Mouse (Mus musculus): Measurements from ENCODE around the gene Map2k3.

Map2k3 gene

DNA sequence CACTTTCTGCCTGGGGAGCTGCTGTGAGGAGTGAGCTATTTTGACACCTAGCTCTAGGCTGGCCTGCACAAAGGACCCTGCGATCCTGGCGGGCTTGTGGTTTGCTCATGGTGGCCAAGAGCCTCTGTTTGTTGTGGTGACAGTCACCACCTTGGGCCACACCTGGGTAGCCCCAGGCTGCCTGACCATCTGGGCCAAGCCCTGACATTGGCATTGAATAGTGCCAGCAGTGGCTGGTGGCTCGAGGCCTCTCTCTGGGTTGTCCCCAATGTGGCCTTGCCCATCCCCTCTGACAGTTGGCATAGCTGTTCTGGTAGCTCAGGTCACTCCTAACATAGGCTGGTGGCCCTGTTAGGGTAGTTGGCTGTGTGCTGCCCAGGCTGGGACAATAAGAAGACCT is 7.7 kb downstream of the Map2k3 start:
- TF ChIP-seq GATA4 (IDR thresholded peaks at IDR 0.05; ENCODE audit: insufficient replicate concordance, low read length): no peak

DNA sequence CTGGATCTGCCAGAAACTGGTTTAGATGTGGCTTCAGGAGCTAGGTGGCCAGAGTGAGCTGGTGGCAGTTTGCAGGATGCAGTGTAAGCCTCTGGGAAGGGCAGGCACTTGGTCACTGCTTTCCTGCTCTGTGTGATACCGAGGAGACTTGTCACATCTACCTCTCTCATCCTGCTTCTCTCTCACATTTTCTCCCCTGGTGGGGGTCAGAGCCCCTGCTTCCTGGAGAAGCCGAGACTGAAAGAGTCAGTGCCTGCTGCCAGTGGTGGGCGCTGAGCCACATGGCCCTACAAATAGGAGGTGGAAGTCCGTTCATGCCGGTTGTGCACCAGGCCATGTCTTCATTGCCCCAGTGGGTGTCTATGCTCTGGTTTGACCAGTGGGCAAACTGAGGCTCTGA is 8.7 kb downstream of the Map2k3 start:
- no peak for TF ChIP-seq GATA4 (IDR thresholded peaks at IDR 0.05; ENCODE audit: insufficient replicate concordance, low read length)

DNA sequence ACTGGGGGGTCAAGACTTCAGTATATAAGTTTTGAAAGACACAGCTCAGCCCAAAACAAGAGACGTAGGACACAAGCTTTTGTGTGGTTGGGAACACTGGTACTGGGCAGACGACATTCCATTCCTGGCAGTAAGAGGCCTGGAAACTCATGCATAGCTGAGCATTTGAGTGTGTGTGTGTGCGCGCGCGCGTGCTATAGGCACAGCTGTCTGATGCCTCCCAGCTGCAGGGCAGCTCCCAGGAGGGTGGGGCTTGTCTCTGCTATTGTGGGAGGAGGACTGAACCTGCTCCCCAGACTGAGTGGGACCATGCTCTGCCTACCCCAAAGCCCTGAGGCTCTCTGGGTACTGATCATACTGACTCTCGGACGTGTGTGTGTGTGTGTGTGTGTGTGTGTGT is 9.5 kb downstream of the Map2k3 start:
- TF ChIP-seq GATA4 (IDR thresholded peaks at IDR 0.05; ENCODE audit: insufficient replicate concordance, low read length): no peak

DNA sequence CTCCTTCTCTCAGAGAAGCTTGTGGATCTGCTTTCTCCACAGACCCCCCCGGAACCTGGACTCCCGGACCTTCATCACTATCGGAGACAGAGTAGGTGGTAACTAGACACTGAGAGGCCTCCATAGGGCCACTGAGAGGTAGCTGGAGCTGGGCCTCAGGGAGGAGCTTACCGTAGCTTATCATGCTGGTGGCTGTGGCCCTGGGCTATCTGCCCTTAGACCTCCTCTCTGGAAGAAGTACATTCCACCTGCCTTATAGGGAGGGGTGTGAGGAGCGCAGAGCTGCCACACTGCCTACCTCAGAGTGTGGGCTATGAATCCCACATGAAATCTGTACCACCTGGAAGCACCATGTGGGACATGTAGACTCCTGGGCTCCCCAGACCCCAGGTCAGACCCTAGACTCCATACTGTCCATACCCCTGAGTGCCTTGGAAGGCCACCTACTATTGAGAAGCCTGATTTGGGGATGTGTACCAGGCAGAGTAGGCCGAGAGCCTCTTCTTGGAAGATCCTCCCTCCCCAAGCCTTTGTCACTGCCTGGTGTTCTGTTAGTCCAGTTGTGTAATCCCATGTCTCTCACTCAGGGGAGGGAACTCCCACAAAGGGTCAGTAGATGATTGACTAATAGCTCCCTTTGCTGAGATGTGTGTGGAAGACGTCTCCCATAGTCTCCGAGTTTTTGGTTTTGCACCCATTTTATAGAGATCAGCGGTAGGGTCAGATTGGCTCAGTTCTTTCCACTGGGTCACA is 10.6 kb downstream of the Map2k3 start:
- no peak for TF ChIP-seq GATA4 (IDR thresholded peaks at IDR 0.05; ENCODE audit: insufficient replicate concordance, low read length)

DNA sequence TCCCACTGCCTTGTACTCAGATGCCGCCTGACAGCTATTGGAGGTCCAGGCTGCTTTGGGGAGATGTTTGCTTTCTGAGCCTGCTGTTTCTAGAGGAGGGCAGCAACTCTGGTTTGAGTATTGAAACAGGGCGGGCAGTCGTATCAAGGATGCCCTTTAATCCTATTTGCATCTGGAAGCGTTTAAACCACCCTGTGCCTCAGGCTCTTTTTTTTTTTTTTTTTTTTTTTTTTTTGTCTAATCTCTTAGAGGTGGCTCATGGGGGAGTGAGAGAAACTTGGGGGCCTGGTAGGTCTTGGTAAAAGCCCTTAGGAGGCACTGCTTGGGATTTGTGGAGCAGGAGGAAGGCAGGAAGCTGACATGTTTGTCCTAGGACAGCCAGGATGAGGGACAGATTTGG is 13.2 kb downstream of the Map2k3 start:
- TF ChIP-seq GATA4 (IDR thresholded peaks at IDR 0.05; ENCODE audit: insufficient replicate concordance, low read length): no peak

DNA sequence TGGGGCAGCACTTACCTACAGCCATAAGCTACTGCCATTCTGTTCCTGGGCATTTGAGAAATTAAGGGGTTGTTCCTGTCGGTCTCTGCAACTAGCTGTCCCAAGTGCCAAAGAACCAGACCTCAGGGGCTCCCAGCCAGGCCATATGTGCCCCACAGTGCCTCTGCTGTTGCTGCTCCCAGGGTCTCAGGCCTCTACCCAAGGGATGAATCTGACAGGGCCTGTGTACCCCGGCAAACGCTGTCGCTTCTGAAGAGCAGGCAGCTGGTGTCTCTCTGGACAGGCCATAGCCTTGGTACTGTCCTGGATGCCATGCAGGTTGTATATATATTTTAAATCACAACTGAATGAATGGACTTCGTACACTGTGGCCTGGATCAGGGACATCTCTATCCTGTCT is 20.1 kb downstream of the Map2k3 start:
- TF ChIP-seq GATA4 (IDR thresholded peaks at IDR 0.05; ENCODE audit: insufficient replicate concordance, low read length): no peak

DNA sequence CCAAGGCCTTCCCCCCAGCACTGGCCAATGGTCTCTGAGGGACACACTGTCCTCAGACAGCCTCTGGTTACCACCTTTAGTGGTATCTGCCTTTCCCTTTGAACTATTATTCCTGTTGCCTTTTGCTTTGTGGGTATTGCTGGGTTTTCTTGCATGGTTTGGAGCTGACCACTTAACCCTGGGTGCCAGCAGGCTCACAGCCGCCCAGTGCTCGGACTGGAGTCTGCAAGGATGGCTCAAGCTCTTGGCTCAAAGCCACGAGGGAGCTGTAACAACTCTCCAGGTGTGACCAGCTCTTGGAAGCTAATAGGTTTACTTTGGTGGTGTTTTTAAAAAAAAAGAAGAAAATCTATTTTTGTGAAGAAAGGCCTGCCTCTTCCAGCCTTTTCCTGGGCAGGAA is 20.5 kb downstream of the Map2k3 start:
- no peak for TF ChIP-seq GATA4 (IDR thresholded peaks at IDR 0.05; ENCODE audit: insufficient replicate concordance, low read length)

DNA sequence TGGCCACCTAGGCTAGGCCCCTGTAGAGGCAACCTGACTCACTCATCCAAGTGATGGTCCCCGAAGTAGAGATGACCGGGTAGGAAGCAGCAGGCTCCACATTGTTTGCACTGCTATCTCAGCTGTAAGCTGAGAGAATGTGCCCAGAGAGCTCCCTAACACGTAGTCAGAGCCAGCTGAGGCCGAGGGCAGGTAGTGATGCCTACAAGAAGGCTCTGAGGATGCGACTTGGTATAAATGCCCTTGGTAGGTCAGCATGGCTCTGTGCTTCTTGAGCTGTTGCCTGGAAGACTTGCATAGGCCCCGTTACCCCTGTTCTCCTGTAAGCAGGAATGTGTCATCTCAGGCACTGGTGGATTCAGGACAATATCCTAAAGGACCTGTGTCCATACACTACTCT is 21.2 kb downstream of the Map2k3 start:
- TF ChIP-seq GATA4 (IDR thresholded peaks at IDR 0.05; ENCODE audit: insufficient replicate concordance, low read length): no peak

DNA sequence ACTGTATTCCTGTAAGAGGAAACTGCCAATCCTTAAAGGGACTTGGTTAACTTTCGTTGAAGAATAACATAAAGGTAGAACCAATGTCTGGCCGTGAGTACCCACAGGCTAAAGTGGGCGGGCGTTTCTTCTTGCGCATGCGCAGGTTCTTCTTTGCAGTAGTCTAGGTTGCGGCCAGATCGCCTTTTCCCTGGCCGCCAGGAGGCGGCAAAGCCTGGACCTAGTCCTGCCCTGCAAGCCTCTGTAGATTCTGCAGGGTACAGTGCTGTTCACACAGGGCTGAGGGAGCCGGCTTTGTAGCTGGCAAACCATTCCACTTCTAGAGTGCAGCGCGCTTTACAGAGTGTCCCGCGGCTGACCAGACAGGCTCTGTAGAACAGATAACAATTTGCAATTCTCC is 22.0 kb downstream of the Map2k3 start:
- TF ChIP-seq GATA4 (IDR thresholded peaks at IDR 0.05; ENCODE audit: insufficient replicate concordance, low read length): no peak

DNA sequence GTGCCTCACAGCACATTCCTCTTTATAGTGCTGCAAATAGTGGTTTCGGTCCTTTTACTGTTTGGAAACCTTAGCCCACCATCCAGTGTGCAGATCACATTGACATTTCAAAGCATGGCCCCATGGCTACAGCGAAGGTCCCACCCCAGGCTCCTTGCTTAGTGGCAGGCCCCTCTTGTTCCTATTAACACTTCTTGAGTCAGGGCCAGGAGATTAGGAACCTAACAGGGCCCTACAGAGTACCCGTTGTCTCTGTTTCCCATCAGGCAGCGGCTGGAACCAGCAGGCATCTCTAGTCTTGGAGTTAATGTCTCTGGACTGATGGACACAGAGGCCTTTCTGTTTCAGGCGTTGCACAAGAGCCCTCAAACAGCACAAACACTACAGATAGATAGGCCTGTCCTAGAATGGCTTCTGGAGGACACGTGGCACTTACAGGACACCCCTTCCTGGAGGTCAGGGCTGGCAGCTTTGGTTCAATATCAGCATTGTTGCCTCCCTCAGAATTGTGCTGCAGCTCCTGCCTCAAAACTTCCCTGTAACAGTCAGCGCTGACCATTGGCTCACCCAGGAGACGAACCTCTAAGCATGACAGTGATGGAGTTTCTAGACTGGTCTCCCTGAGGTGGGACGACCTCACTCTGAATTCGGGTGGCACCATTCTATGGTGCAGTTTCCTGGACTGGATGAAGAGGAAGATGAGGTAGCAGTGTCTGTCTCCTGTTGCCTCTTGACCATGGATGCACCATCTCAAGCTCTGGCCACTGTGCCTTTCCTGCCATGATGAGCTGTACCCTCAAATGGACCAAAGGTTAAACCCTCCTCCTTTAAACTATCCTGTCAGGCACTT is 22.6 kb downstream of the Map2k3 start:
- TF ChIP-seq GATA4 (IDR thresholded peaks at IDR 0.05; ENCODE audit: insufficient replicate concordance, low read length): no peak

DNA sequence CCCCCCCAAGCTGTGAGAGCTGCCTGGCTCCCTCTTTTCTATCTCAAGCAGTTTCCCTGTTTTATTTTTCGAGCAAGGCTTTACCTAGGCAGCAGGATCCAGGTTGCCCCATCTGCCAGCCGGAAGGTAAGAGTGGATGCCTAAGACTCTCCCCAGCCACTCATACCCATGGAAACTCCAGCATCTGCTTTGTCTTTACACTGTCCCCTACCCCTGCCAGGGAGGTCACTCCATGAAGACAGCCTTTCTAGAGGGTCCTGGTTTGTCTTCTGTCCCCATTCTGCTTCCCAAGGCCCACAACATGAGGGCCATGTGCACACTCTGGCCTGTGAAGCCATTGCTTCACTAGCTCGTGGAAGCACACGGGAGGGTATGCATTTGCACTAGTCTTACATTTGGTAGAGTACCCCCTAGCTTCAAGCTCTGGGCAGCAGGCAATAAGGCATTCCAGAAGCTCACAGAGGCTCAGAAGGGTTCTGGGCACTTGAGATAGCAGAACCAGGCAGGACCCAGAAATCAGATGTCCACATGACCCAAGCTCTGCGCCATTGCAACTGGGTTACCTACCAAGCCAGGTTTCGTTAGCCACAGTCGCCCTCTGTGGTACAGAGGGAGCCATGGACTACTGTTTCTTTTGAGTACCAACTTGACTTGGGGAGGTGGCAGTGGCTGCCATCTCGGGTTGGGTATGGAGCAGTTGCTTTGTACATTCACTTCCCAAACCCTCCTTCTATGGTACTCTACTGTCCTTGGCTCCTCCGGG is 24.0 kb downstream of the Map2k3 start:
- no peak for TF ChIP-seq GATA4 (IDR thresholded peaks at IDR 0.05; ENCODE audit: insufficient replicate concordance, low read length)

DNA sequence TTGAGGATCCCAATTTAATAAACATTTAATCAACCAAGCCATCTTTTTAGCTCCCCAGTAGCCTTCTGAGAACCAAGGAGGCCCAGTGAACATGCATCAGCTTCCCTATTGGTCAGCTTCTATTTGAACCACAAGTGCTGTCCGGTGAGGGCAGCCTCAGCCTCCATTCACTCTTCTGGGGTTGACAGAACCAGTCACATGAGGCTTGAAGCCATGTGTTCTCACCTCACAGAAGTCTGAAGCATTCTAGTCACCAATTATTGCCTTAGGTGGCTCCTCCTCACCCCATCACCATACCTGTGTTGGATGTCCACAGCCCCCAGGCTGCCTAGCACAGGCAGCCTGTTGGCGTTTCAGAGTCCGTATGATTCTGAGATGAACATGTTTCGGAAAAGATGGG is 27.1 kb downstream of the Map2k3 start:
- no peak for TF ChIP-seq GATA4 (IDR thresholded peaks at IDR 0.05; ENCODE audit: insufficient replicate concordance, low read length)

DNA sequence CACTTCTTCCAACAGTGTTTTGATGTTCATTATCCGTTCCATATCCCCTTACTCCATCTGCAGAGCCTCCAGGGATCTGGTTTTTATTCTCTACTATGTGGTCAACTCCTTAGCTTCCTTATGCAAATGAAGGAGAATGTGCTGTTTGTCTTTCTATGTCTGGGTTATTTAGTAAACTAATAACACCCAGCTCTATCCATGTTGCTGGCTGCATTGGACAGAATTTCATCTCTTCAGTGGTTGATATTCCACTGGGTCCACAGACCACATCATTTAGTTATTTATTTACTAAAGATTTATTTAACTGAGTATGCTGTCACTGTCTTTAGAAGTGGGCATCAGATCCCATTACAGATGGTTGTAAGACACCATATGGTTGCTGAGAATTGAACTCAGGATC is 29.3 kb downstream of the Map2k3 start:
- TF ChIP-seq GATA4 (IDR thresholded peaks at IDR 0.05; ENCODE audit: insufficient replicate concordance, low read length): no peak

DNA sequence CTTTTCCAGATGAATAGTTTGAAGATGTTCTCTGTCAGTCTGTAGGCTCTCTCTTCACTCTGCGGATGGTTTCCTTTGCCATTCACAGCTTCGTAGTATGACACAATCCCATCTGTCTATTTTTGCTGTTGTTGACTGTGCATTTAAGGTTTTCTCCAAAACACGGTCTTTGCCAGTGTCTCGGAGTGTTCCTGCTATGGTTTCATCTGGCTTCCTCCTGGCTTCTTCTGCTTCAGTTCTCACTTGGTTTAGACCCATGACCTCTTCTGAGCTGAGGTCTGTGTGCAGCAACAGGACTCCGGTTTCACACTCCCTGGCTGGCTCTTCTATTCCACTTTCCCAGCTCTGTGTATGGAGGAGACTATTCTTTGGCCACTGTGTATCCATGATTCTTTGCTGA is 30.9 kb downstream of the Map2k3 start:
- TF ChIP-seq GATA4 (IDR thresholded peaks at IDR 0.05; ENCODE audit: insufficient replicate concordance, low read length): no peak

DNA sequence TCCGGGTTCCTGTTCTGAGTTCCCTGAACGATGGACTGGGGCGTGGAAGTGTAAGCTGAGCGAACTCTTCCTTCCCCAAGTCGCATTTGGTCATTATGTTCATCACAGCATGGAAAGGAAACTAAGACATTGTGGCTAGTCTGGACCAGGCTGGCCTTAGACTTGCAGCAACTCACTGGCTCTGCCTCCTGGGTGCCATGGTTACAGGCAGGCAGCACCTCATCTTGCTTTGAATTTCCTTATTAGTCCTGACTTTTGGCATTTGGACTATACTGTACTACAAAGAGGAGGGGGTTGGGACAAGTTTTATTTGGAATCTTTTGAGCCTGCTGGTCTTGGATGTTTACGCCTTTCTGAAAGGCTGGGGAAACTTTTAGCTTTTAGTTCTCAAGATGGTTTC is 35.1 kb downstream of the Map2k3 start:
- no peak for TF ChIP-seq GATA4 (IDR thresholded peaks at IDR 0.05; ENCODE audit: insufficient replicate concordance, low read length)

DNA sequence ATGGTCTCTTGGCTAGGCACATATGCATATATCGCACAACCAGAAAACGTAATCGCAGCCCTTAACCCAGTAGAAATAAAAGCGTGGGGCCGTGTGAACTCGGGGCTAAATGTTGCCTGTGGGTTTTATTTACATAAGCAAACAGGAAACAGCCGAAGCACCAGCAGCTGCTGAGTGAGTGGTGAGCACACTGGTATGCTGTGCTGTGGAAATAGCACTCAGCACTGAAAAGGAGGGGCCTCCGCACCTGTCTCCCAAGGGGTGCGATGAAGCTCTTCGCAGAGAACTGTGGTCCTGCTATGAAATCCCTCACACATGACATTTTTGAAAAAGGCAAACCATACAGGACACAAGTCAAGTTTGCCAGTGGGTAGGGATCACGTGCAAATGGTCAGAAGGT is 43.3 kb downstream of the Map2k3 start:
- no peak for TF ChIP-seq GATA4 (IDR thresholded peaks at IDR 0.05; ENCODE audit: insufficient replicate concordance, low read length)

Measured in liver, adult (tissue).